Mouse (Mus musculus) lung, embryonic 15.5 days (tissue): ENCODE data around the gene Gm10964. TPM values are rescaled to one million over a fixed set of nuclear protein-coding genes. Genes with fewer than 3 reads are reported as not detected.

Experiments used
- ATAC-seq: fragments of 200-750 bp; cut with Nextera tagmentation; 2 replicates; pipeline ENCODE4 v1.8.0; 2017; ENCODE audit warnings: moderate number of reproducible peaks, borderline replicate concordance; ENCODE audit not compliant: low FRiP score, low TSS enrichment; ENCODE audit errors: extremely low read depth
- H3K27ac ChIP-seq: fragments of 300-500 bp; sonication (generic); 2 replicates; pipeline ENCODE4 v1.5.1; 2015; ENCODE audit warnings: moderate library complexity, mild to moderate bottlenecking, inconsistent platforms
- H3K27me3 ChIP-seq: fragments of 300-500 bp; sonication (generic); 2 replicates; pipeline ENCODE4 v1.6.1; 2015; ENCODE audit warnings: inconsistent platforms
- H3K36me3 ChIP-seq: fragments of 300-500 bp; sonication (generic); 2 replicates; pipeline ENCODE4 v1.6.1; 2015; ENCODE audit warnings: inconsistent platforms
- H3K4me1 ChIP-seq: fragments of 300-500 bp; sonication (generic); 2 replicates; pipeline ENCODE4 v1.6.1; 2015; ENCODE audit warnings: inconsistent platforms
- H3K4me2 ChIP-seq: fragments of 300-500 bp; sonication (generic); 2 replicates; pipeline ENCODE4 v1.6.1; 2015; ENCODE audit warnings: inconsistent platforms, mild to moderate bottlenecking, moderate library complexity
- H3K4me3 ChIP-seq: fragments of 300-500 bp; sonication (generic); 2 replicates; pipeline ENCODE4 v1.5.1; 2015; ENCODE audit warnings: mild to moderate bottlenecking, inconsistent platforms
- H3K9ac ChIP-seq: fragments of 300-500 bp; sonication (generic); 2 replicates; pipeline ENCODE4 v1.6.1; 2015; ENCODE audit warnings: inconsistent platforms
- H3K9me3 ChIP-seq: fragments of 300-500 bp; sonication (generic); 2 replicates; pipeline ENCODE4 v1.6.1; 2016; ENCODE audit warnings: inconsistent platforms
- WGBS: fragments of 180-500 bp; shearing (Covaris S2); methylation state at CpG from one replicate; pipeline ENCODE4 v1.1.7; 2015; 5-methylcytosine and 5-hydroxymethylcytosine counted together
- polyA plus RNA-seq: library from polyadenylated mRNA; unstranded; fragments of >200 nt; fragmentation: Nextera tagmentation; extraction: Ambion mirVana; gene quantifications from 2 replicates; pipeline ENCODE4 v1.2.1, GENCODE M21; 2015

Gene Gm10964
- polyA plus RNA-seq, 1 experiment from 2014 or later = not detected

DNA sequence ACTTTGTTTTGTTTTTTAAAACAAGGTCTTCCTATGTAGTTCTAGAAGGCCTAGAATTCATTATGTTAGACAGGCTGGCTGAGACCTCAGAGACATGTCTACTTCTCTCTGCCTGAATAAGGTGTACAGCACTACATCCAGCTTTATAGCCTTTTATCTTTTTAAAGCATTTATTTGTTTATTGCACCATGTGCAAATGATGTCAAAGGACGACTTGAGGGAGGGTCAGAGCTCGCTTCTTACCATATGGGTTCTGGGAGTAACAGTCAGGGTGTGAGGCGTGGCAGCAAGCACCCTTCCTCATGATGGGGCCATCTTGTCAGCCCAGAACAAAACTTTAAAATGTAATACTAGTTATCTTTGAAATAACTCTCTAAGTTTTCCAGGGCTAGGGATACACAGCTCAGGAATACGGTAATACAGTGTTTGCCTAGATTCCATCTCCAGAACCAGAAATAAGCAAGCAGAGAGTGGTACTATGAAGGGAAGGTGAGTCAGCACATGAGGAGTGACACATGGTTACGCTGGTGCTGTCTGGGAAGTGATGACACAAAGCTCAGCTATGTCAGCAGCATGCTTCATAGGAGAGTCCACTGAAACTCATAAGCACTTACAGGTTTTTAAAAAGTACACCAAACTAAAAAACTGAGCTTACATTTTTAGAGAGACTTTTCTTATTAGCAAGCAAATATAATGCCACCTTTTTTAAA is 20.2 kb downstream of the Gm10964 start:
- Histone ChIP-seq H3K27ac (no peak overlapping the region), H3K36me3 (peaks cover 71% of the 10 kb centered on the region), H3K9me3 (no peaks in the 10 kb centered on the region), H3K4me3 (no peak overlapping the region), H3K4me1 (no peaks in the 10 kb centered on the region), H3K4me2 (no peak overlapping the region), H3K27me3 (no peaks in the 10 kb centered on the region), H3K9ac (no peak overlapping the region)
- 81% methylated on average over 5 of the region's 5 CpGs for WGBS
- ATAC-seq = no peak

DNA sequence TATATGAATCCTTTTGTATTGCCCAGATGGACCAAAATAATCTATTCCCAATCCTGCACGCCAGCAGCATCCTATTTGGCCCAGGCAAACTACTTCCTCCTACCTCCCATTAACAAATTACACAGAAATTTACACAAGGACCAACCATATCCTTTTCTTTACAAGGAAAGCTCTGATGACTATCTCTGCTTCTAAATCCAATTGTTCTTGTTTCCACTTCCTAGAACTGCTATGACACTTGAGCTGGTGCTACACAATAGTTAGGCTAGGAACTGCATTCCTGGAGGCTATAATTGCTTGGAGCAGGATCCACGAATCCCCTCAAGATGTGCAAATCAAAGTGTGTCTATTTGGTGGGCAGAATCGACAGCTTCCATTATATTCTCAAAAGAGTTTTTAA is 27.6 kb downstream of the Gm10964 start:
- WGBS = 75% methylated on average over 3 of the region's 3 CpGs

DNA sequence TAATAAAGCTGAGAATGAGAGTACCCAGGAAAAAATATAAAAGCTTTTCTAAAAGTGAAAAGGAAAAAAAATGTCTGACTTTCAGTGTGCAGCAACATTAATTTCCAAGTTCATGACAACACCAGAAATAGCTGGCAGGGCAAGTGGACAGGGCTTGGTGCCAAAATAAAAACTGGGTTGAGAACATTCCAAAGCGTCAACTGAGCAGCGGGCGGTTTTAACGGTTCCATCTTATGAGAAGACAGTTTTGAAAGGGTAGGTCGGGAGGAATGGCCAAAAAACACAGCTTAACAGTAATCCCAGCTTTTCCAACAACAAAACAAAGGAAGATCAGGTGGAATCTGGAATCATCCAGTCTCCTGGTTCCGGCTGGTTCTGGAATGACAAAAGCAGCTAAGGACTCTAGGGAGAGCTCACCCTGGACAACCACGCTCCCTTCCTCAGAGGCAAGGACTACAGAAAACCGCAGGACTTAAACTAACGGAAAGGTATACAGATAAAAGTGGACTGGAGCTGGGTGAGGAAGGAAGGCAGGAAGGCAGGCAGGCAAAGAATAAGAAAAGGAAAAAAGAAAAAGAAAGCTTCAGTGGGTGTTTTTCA is 32.5 kb downstream of the Gm10964 start:
- H3K9me3 ChIP-seq = no peaks in the 10 kb centered on the region
- no peaks in the 10 kb centered on the region for H3K27me3 ChIP-seq
- H3K4me1 ChIP-seq = peaks cover 27% of the 10 kb centered on the region
- H3K4me3 ChIP-seq = no peak overlapping the region
- ATAC-seq = no peak
- H3K36me3 ChIP-seq = peaks cover 19% of the 10 kb centered on the region; the same call in 1 of the 2 replicates
- 0 out of 2 replicates have a peak overlapping the region, but pooled peaks have one; percentile 14 for H3K9ac ChIP-seq
- peak overlapping the region; percentile 22; the same call in 1 of the 2 replicates for H3K4me2 ChIP-seq
- 39% methylated on average over 9 of the region's 9 CpGs for WGBS
- peak overlapping the region; percentile 62 for H3K27ac ChIP-seq

More for the DNA sequence above, 27.6 kb downstream of the Gm10964 start:
- Histone ChIP-seq H3K4me2 (no peak overlapping the region), H3K4me1 (peaks cover 11% of the 10 kb centered on the region), H3K36me3 (peaks cover 37% of the 10 kb centered on the region), H3K27me3 (no peaks in the 10 kb centered on the region), H3K27ac (no peak overlapping the region), H3K9ac (no peak overlapping the region), H3K4me3 (no peak overlapping the region), H3K9me3 (no peaks in the 10 kb centered on the region)
- ATAC-seq = no peak

DNA sequence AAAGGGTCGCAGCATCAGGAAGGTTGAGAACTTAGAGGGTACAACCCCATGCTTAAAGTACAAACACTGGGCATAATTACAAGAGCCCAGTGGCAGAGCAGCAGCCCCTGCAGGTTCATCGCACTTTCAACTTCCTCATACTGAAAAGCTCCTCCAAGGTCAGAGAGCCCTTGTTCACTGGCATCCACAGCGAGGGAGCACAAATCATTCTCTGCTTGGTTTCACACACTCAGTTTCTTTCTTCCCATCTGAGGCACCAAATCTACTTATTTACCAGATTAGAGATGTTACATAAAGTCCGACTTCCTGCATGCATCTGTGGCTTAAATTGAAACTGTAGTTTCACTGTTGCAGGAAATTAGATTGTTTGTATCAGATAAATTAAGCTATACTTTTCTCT is 33.7 kb downstream of the Gm10964 start:
- Histone ChIP-seq H3K9me3 (no peaks in the 10 kb centered on the region), H3K4me2 (no peak overlapping the region), H3K36me3 (peaks cover 30% of the 10 kb centered on the region), H3K27ac (no peak overlapping the region), H3K4me1 (peaks cover 27% of the 10 kb centered on the region), H3K4me3 (no peak overlapping the region), H3K27me3 (no peaks in the 10 kb centered on the region), H3K9ac (no peak overlapping the region)
- no peak for ATAC-seq
- 77% methylated on average over 4 of the region's 4 CpGs for WGBS

DNA sequence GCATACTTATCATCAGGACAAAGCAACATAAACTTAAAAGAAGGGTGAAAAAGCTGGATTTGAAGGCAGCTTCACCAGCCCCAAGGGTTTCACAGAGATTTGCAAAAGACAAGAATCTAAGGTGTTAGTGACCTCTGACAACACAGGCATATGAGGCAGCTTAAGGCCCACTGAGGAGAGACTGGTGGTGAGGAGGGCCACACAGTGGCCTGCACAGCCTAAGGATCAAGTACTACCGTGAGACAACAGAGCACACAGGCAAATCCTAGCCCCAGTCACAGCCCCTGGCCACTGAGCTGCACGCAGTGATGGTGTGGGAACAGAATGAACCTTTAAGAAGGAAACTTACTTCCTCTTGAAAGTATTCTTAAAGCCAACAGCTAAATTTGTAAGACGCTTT is 34.3 kb downstream of the Gm10964 start:
- H3K4me2 ChIP-seq = no peak overlapping the region
- no peaks in the 10 kb centered on the region for H3K27me3 ChIP-seq
- peak overlapping the region; percentile 39; the same call in 1 of the 2 replicates for H3K27ac ChIP-seq
- H3K9me3 ChIP-seq = no peaks in the 10 kb centered on the region
- H3K36me3 ChIP-seq = peaks cover 26% of the 10 kb centered on the region
- H3K4me3 ChIP-seq = no peak overlapping the region
- no peak for ATAC-seq
- no peak overlapping the region for H3K9ac ChIP-seq
- 86% methylated on average over 3 of the region's 3 CpGs for WGBS
- peaks cover 27% of the 10 kb centered on the region for H3K4me1 ChIP-seq

DNA sequence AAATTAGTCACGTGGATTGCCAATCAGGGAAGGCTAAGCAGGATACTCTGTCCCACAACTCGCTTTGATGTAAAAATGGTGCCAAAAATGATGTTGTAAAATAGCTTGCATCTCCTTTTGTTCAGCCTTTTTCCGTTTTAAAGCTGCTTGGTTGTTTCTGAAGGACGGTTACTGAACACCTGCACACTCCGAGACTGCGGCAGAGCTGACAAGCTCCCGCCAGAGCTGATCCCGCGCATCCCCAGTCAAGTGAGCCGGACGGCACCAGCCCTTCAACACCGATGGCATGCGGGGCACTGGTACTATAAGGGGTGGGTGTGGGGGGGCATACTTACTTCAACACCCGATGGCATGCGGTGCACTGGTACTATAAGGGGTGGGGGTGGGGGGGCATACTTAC is 34.8 kb downstream of the Gm10964 start:
- H3K4me1 ChIP-seq = peaks cover 27% of the 10 kb centered on the region
- 82% methylated on average over 15 of the region's 15 CpGs for WGBS
- no peak overlapping the region for H3K27ac ChIP-seq

DNA sequence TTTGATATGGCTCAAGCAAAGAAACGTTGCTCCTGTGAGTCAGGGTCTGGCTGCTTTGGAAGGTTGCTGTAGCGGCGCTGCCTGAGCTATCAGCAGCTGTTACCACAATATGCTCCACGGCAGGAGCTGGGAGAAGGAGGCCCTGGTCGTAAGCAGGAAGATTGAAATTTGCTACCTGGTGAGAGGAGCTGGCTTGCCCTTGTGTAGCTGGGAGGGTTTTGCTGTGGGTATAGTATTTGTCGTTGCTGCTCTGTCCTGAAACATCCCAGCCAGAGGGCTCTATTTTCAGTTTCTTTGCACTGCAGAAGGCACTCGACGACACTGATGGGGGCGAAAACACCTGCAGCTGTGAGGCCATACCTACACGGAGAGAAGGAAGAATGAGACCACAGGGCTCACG is 38.8 kb downstream of the Gm10964 start:
- Histone ChIP-seq H3K4me3 (no peak overlapping the region), H3K4me1 (peaks cover 14% of the 10 kb centered on the region; the same call in 1 of the 2 replicates), H3K27me3 (no peaks in the 10 kb centered on the region), H3K4me2 (no peak overlapping the region), H3K27ac (no peak overlapping the region), H3K36me3 (peaks cover 18% of the 10 kb centered on the region), H3K9me3 (no peaks in the 10 kb centered on the region), H3K9ac (no peak overlapping the region)
- 85% methylated on average over 11 of the region's 11 CpGs for WGBS
- no peak for ATAC-seq

More for the DNA sequence above, 34.8 kb downstream of the Gm10964 start:
- Histone ChIP-seq H3K27me3 (no peaks in the 10 kb centered on the region), H3K4me2 (no peak overlapping the region), H3K9ac (no peak overlapping the region), H3K36me3 (peaks cover 22% of the 10 kb centered on the region), H3K4me3 (no peak overlapping the region), H3K9me3 (no peaks in the 10 kb centered on the region)
- 0 out of 2 replicates have a peak, but pooled peaks have one; percentile 35 for ATAC-seq

DNA sequence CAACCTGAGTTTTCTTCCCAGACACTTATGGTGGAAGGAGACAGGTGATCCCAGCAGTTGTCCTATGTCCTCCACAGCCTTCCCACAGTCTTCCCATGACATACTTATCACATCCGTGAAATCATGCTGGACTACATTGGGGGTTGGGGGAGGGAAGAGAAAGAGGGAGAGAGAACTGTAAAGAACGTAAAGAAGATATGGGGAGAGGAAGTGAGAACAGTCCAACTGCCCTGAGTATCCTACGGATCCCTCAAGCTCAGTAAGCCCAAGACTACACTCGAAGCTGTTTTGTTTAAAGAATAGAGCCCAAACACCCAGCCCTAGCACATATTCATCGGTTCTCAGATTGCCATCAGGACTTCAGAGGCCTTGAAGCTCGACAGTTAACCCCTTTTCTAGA is 39.5 kb downstream of the Gm10964 start:
- WGBS = 74% methylated on average over 6 of the region's 6 CpGs
- H3K27me3 ChIP-seq = no peaks in the 10 kb centered on the region
- H3K9me3 ChIP-seq = no peaks in the 10 kb centered on the region
- ATAC-seq = no peak
- H3K36me3 ChIP-seq = peaks cover 18% of the 10 kb centered on the region
- no peak overlapping the region for H3K4me2 ChIP-seq
- no peak overlapping the region for H3K9ac ChIP-seq
- no peak overlapping the region for H3K4me3 ChIP-seq
- 0 out of 2 replicates have a peak, but pooled peaks cover 8% of the 10 kb centered on the region for H3K4me1 ChIP-seq
- H3K27ac ChIP-seq = no peak overlapping the region

DNA sequence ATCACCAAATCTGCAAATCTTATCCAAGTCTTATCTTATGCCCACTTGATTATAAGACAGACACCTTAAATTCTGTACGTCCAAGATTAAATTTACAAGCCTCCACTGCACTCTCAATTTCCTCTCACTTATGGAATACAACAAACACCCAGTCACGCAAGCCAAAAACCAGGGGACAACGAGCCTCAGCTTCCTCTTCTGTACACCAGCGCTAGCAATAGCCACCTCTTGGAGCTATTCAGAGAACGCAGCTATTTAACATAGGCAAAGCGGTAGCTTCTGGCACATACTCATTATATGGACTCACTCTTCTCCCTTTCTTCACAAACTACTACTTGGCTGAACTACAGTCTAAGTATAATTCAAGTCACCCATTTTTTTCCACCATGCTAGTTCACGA is 40.0 kb downstream of the Gm10964 start:
- no peaks in the 10 kb centered on the region for H3K9me3 ChIP-seq
- no peak overlapping the region for H3K4me3 ChIP-seq
- H3K27ac ChIP-seq = no peak overlapping the region
- ATAC-seq = no peak
- 77% methylated on average over 7 of the region's 7 CpGs for WGBS
- no peak overlapping the region for H3K9ac ChIP-seq
- H3K4me1 ChIP-seq = 0 out of 2 replicates have a peak, but pooled peaks cover 8% of the 10 kb centered on the region
- H3K36me3 ChIP-seq = peaks cover 18% of the 10 kb centered on the region
- no peaks in the 10 kb centered on the region for H3K27me3 ChIP-seq
- H3K4me2 ChIP-seq = no peak overlapping the region

DNA sequence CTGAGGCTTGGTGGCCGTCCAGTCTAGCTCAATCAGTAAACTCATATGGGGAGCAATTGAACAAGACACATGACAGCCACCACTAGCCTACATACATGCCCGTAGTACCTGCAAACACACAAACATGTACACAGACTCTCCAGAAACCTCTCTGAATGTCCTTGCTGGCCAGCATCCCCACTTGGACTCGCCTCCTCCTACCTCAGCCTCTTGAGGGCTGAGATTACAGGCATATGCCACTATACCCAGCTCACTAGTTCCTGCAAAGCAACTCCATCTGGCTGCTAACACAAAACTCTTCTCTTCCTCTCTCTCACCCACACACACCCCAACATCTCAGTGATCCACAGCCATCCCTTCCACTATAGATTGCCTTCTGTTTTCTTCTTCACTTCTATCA is 41.1 kb downstream of the Gm10964 start:
- Histone ChIP-seq H3K27ac (no peak overlapping the region), H3K4me1 (0 out of 2 replicates have a peak, but pooled peaks cover 12% of the 10 kb centered on the region), H3K4me2 (no peak overlapping the region), H3K9me3 (no peaks in the 10 kb centered on the region), H3K36me3 (peaks cover 18% of the 10 kb centered on the region), H3K9ac (no peak overlapping the region), H3K27me3 (no peaks in the 10 kb centered on the region), H3K4me3 (no peak overlapping the region)
- ATAC-seq = no peak
- whole genome bisulfite sequencing = 83% methylated on average over 3 of the region's 3 CpGs

DNA sequence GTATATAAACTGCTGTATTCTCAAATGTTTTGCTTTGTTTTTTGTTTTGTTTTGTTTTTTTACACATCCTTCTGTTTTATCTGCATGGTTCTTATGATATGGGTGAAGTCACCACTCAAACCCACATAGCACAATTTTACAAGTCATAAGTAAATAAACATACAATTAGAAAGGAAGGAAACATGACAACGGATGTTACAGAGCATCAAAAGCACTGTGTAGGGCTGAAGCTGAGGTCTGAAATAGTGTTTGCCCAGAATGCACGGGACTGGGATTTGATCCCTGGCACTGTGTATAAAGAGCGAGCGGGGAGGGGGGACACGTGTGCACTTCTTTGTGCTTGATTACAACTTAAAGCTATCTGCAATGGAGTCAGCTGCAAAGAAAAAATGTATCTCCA is 41.6 kb downstream of the Gm10964 start:
- no peak for ATAC-seq
- H3K4me1 ChIP-seq = 0 out of 2 replicates have a peak, but pooled peaks cover 12% of the 10 kb centered on the region
- H3K36me3 ChIP-seq = peaks cover 13% of the 10 kb centered on the region
- no peaks in the 10 kb centered on the region for H3K9me3 ChIP-seq
- H3K27me3 ChIP-seq = no peaks in the 10 kb centered on the region
- H3K4me3 ChIP-seq = no peak overlapping the region
- no peak overlapping the region for H3K4me2 ChIP-seq
- H3K27ac ChIP-seq = no peak overlapping the region
- no peak overlapping the region for H3K9ac ChIP-seq
- WGBS = 68% methylated on average over 5 of the region's 5 CpGs
